Mouse (Mus musculus): ENCODE data around the gene Pgm3. TPM values are rescaled to one million over a fixed set of nuclear protein-coding genes. Genes with fewer than 3 reads are reported as not detected.

Pgm3 gene
- 24.2 TPM for polyA plus RNA-seq (2017; shearing (Covaris generic))

DNA sequence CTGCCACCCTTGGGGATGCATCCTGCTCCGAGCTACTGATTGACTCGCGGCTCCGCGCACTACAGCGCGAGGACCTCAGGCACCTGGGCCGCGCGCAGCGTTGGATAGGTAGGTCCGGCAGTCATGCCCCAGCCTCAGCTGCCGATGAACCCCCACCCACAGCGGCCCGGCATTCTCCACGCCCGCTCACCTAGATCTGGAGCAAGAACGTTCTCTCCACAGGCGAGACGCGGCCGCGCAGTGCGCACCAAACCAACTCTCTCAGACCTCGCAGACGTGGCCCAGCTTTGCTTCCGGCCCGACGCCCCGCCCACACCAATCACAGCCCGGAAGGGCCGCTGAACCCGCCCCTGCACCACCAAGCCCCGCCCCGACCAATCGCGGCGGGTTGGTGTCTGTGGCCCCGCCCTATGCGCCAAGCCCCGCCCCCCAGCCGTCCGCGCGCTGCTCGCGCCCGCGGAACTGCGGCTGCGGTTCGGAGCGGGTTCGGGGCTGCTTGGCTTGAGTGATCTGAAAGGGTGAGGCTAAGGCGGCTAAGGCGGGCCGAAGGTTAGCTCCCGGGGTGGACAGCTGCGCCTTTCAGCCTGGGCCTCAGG lies at the start of gene Pgm3, which contains the start of gene Rwdd2a:
Gene Pgm3, minus strand, starts transcription at position 303 of the 596 bp plus-strand sequence.
Gene Rwdd2a, plus strand, starts transcription at position 452 of the 596 bp plus-strand sequence.

Other genes with a start within 250 kb of the Pgm3 start
- gene Ube2cbp, start 106.9 kb downstream of the Pgm3 start, polyA plus RNA-seq (2017; shearing (Covaris generic)) = 4.5 TPM
- gene Dop1a, start 104.7 kb downstream of the Pgm3 start, polyA plus RNA-seq (2017; shearing (Covaris generic)) = 43.4 TPM
- 6.1 TPM for gene Rwdd2a, start 149 bp upstream of the Pgm3 start, polyA plus RNA-seq (2017; shearing (Covaris generic))
- not detected for gene Me1, start 124.1 kb upstream of the Pgm3 start, polyA plus RNA-seq (2017; shearing (Covaris generic))
- gene Prss35, start 171.8 kb upstream of the Pgm3 start, polyA plus RNA-seq (2017; shearing (Covaris generic)) = not detected

Measured in inflammation-experienced regulatory T-cells, adult 16 weeks (primary cell).